Mouse (Mus musculus) cerebral cortex, adult 2 months (tissue): ENCODE results near the gene Inava.

Experiments used
- WGBS: fragments of 180-500 bp; shearing (Covaris S2); methylation state at CpG from one replicate; pipeline ENCODE4 v1.1.7; 2018; 5-methylcytosine and 5-hydroxymethylcytosine counted together

The Inava gene

DNA sequence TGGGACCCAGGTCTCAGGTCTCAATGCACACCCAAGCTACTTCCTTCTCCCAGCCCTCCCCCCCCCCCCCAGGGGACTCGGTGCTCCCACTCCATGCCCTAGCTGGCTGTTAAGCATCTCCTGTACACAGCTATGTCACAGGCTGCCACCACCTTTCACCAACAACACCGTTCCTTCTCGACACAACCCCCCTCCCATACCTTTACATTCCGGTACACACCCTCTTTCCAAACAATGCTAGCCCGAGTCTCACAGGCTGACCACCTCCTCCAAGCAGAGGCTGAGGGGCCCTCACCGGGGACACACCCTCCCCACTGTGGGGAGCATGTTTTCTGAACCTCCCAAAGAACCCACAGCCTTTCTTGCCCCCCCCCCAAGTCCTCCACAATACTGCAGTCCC, 2.5 kb downstream of the Inava start:
- WGBS, result 41% methylated on average over 6 of the region's 6 CpGs

DNA sequence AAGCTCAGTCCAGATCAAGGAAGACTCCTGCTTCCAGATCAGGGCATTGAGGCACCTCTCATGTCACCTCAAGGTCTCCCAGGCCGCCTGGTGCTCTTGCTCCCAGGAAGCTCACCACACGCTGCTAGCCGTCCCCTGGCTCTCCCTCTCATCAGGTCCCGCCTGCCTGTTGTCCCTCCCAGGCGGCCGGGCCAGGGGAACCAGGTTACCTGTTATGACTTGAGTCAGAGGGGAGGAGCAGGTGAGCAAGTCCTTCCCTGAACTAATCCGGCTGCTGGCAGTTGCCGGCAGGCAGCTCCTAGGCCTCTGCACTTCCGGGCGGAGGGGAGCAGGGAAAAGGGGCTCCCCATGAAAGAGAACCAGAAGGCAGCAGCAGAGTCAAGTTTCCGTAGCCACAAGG, 3.9 kb downstream of the Inava start:
- WGBS, result 90% methylated on average over 11 of the region's 11 CpGs

DNA sequence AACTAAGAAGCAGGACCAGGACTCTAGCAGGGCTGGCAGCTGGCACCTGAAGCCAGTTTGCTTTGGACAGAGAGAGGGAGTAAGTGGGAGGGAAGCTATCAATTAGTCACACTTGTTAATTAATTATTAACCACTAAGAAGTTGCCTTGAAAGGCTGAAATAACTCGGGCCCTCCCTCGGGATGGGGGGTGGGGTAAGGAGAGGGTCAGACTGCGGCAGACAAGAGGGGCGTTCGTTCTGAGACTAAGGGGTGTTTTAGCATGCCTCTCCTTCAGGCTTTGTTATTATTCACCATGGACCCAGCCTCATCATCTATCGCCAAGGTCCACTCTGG, 5.1 kb downstream of the Inava start:
- 63% methylated on average over 6 of the region's 6 CpGs for WGBS

DNA sequence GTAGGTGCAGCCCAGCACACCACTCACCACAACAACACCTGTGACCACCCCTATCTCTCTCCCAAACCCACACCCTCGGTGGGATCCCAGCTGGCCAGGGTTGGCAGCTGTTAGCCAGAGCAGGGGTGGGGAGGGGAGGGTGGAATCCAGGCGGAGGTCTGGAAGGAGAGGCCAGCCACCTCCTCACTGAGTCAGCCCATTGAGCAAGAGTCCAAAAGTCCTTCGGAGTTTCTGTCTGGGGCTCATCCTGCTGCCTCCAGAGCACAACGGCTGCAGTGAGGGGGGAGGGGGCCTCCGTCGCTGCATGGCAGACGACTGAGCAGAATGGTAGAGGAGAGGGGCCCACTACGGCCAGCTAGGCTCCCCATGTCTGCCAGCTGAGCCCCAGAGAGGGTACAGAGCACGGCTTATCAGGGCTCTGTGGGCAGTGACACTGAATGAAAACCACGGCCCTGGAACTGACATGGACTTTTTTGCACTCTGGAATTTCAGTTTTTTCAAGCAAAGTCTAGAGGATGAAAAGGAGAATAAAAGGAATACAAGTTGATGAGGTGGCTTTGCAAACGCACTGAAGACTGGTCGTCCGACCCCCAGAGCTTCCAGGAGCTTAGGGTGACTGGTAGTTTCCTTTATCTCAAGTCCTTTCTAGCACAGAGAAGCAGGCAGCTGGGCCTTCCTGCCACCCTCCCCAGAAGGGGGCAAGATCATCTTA, 5.6 kb downstream of the Inava start:
- 53% methylated on average over 13 of the region's 13 CpGs for WGBS

DNA sequence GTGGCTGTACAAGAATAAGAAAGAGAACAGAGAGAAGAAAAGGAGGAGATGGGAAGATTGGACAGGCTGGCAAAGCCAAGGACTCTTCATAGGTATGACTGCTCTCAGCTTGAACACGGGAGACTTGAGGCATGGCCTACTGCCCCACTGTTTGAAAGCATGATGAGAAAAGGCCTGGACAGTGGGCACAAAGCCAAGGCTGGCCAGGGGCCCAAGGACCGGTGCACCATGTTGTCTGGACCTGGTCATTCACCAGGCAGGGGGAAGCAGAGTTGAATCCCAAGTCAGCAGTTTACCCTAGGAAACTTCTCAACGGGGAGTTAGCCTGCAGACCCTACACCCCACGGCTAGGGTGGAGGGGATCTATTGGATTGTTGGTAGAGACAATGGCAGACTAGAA, 6.2 kb downstream of the Inava start:
- 60% methylated on average over 4 of the region's 4 CpGs for WGBS

DNA sequence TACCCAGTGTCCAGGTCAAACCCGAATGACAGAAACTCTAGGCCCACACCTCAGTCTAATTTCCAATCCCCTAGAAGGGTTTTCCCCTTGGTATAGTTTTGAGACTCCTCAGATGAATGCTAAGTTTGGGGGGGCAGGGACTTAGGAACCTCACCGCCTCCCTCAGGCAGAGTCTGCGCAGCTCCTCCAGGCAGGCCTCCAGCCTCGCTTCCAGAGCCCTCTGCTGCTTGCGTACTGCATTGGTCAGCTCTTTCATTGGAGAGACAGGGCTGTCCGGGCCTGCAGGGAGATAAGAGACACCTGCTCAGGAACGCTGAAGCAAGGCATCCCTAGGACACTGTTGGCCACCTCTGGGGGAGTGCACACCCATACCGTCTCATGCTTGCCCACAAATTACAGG, 7.4 kb downstream of the Inava start:
- WGBS, result 95% methylated on average over 8 of the region's 8 CpGs

DNA sequence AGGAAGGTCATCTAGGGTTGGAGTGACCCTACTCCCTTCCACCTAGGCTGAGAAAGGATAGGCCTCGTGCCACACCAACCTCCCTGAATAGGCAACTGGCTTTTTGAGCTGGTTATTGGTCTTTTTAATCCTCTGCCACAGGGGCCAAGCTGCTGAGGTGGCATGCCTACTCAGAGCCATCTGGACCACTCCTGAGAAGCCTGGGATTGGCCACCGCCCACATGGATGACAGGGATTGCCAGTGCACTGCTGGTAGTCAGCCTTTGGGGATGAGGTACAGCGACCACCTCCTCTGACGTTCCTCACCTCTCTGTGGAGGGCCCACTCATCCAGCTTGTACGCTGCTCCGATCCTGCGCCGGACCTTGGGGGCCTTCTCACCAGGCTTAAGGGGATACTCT, 8.2 kb downstream of the Inava start:
- WGBS, result 90% methylated on average over 8 of the region's 8 CpGs

DNA sequence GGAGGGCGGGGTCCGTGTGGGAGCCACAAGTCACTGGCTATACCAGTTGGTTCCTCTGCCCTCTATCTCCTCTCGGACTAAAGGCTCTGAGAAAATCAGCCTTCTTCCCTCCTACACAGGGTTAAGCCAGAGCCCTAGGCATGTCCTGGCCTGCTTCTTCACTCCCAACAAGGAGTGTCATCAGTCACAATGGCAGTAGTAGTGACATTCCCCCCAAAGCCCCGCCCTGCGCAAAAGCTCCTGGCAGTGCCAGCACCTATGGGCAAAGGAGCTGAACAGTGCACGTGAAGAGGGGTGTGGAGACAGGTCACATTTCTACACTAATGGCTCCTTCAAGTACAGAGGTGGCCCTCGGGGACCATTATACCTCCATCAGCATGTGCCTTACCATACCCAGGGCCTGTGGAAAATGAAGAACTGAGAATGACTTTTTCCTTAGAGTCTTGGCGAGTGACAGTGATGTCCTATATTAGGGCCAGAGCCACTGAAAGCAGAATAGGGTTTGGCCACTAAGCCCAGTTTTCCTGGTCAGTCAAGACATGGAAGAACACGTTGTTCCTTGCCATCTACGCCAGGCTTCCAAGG, 10.2 kb downstream of the Inava start:
- WGBS, result 91% methylated on average over 10 of the region's 10 CpGs

DNA sequence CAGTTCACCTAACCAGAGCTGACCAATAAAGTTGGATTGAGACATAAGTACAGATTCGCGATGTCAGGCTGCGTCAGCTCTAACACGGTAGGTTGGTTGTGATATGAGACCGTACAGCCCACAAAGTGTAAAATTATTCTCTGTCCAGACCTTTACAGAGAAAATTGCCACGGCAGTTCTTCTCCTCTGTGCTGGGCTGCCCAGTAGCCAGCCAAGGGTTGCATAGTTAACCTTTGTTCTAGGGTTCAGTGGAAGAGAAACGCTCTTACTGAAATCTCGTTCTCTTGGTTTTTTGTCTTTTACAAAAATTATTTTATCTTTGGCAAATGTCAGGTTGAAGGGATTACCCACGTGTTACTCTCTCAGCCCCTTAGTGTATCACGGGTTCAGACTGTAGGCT, 11.7 kb downstream of the Inava start:
- WGBS, result 87% methylated on average over 10 of the region's 10 CpGs

DNA sequence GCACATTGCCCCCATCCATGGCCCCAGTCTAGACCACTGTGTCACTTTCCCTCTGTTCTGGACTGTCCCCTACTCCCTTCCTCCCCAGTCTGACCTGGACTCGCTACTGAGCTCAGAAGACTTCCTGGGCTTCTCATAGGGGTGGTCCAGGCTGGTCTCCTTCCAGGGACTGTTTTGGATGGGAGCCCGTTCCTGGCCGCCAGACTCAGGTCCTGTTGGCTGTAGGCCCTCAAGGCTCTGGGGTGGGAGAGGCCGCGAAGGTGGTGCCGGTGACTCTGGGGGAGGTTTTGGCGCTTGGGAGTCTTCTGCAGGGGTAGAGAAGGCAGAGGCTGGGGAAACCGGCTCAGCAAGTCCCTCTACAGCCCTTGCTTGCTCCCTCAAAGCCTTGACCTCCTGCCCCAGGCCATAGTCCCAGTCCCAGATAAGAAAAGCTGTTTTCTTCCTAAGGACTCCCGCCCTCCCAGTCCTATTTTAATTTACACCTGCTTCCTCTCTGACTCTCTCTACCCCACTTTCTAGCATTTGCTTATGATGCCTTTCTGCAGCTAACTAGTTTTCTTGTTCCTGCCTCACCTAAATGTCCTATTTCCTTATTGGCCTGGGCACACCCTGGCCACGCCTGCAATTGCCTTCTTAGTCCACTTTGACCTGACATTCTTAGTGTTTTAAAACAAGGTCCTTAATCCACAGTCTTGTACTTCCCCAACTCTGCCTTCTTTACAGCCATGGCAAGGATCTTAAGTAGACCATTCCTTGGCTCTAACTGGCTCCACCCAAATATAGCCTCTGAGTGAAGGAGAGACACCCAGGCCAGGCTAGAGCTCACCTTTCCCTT, 13.8 kb downstream of the Inava start:
- WGBS, result 77% methylated on average over 10 of the region's 10 CpGs

DNA sequence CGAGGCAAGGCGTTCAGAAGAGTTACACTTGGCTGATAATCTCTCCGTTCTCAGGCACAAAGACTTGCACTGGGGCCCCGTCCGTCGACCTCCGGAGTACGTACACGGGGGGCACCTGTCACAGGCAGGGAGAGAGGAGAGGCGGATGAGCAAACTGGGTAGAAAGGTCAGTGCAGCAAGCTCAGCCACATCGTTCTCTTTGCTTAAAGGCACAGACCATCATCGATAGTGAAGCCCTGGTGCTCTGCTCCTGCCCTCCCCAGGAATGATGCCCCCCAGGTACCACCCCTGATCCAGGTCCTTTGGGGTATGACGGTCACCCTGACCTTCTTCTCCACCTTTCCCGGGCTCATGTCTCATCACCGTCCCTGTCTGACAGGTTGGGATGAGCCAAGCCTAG, 19.8 kb downstream of the Inava start:
- WGBS, result 79% methylated on average over 15 of the region's 15 CpGs

DNA sequence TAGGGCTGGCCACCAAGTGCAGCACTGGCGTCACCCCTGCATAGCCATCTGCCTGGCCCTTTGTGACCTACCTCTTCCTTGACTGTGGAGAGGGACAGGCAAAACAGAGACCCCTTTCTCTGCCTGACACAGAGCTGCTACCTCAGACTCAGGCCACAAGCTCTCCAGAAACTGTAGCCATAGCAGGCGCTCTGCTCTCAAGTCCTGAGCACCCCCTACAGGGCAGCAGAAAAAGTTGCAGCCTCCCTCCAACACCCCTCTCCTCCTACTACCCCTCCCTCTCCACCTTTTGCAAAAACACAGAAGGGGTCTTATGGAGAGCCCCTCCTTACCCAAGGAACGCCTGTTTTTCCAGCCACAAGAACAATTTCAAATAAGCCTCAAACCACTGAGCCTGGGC, 21.3 kb downstream of the Inava start, which contains the start of gene Mroh3:
Mroh3 (minus strand) TSS at position 26 of the 400 bp plus-strand sequence.
- 46% methylated on average over 3 of the region's 3 CpGs for WGBS

DNA sequence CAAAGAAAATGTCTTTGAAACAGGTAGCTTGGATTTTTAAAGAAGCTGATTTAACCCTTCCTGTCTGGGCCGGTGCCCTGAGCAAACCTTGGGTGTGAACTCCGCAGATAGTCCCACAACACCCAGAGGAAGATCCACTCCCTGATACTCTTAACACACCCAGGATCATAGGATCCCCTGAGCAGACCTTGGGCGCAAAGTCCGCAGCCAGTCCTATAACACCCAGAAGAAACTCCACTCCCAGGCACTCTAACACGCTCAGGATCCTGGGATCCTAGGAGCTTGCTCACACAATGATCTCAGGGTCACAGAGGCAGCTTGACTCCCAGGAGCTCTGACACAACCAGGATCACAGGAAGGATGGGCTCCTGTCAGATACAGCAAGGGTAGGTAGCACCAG, 44.0 kb downstream of the Inava start:
- 93% methylated on average over 5 of the region's 5 CpGs for WGBS

DNA sequence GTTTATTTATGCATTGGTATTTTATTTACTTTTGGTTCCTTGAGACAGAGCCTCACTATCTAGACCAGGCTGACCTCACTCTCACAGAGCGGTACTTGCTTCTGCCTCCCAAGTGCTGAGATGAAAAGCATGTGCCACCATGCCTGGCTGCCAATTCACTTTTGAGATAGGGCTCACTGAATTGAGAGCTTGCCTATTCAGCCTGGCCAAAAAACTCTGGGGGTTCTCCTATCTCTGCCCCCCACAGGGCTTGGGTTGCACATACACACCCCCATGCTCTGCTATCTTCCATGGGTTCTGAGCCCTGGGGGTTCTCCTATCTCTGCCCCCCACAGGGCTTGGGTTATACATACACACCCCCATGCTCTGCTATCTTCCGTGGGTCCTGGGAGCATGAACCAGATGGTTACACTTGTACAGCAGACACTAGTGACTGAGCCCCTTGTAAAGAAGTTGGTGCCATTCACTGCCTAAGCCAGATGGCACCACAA, 54.5 kb downstream of the Inava start:
- WGBS, result 31% methylated on average over 2 of the region's 2 CpGs

DNA sequence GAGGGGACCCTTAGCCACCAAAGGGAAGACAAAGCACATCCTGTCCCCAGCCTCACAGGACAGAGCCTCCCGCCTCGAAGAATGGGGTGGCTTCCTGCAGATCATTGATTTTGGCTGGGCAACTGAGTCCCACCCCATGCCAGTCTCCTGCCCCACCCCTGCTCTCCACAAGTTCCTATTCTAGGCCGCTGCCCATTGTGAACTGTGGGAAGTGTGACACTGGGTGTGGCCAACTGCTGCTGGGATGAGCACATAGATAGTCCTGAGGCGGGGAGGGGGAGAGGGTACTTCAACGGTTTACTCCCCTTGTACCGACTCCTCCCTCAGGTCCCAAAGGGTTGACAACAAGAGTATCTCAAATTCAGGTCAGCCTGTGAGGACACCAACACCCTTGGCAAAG, 55.3 kb downstream of the Inava start:
- WGBS, result 44% methylated on average over 6 of the region's 6 CpGs

DNA sequence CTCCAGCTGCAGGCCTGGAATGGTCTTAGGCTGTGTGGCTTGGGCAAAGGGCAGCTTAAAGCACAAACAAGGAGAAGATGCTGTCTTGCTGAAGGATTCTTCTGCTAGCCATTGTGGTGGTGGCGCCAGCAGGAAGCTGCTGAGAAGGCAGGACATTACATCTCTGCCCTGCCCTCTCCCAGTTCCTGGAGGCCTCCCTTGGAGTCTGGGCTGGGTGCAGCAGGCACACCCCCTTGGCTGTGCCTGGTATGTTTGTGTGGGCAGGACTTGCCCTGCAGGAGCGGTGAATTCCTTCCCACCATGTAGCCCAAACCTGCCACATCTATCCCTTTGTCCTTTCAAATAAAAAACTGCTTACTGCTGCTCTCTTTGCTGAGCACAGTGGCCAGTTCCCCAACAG, 57.0 kb downstream of the Inava start:
- 57% methylated on average over 2 of the region's 2 CpGs for WGBS

DNA sequence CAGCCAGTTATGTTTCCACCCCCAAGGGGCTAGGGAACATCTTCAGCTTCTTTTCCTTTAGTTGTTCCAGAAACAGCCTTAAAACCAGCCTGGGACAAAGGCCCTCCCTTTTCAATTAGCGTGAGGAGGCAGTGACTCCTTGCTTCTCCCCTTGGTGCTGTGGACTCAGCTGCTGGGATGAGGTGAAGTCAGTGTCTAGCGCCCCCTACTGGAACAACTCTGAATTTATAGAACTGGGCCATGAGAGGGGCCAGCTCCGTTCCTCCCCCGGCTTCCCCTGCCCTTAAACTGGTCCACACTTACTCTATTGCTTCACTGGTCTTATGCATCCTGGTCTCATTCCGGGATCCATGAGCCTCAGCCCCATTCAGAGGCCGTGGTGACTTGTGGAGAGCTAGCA, 58.9 kb downstream of the Inava start:
- WGBS, result 30% methylated on average over 6 of the region's 6 CpGs

DNA sequence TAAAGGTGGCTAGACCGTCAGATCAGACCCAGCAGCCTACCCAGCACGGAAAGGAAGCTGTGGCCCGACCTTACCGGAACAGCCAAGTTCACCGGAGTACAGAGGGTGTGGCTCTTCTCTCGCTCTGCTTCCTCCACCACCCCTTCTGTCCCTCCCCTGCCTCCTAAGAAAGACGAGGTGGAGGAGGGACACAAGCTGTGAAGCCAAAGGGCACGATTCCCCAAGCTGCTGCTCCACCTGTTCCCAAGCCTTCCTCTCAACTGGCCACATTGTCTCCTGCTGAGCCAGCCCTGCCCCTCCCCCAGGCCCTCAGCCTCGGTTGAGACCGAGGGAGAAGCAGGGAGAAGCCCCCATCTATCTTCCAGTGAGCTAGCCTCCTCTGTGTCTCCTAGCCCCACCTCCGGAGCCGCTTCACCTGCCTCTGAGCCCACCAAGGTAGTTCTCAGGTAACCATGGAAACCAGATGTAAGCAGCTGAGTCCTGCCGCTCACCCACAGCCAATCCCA, 59.9 kb downstream of the Inava start:
- 34% methylated on average over 13 of the region's 13 CpGs for WGBS

DNA sequence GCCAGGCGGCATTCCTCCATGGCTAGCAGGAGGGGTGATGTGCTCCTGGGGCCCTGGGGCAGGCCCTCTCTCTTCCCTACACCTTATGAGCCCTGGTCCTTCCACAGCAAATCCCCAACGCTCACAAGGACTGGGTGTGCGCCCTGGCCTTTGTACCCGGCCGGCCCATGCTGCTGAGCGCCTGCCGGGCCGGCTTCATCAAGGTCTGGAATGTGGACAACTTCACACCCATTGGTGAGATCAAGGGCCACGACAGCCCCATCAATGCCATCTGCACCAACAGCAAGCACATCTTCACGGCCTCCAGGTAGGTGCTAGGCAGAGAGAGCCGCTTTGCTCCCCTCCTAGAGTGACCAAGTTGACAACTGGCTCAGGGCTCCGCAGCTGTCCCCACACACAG, 61.4 kb downstream of the Inava start:
- 81% methylated on average over 12 of the region's 12 CpGs for WGBS

DNA sequence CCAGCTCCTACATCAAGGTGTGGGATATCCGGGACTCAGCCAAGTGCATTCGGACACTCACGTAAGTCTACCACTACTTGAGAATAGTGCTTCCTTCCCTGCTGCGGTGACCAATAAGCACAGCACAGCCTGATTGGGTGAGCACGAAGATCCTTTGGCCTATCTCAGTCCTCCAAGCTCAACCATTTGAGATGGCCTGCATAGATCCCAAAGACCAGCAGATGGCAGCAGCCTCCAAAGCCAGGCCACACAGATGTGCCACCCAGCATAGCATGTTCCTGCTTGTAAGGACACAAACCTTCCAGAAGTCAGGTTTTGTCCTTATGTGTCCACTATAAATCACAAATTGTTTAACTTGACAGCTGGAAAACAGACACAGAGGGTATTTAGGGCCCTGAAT, 64.0 kb downstream of the Inava start:
- 8% methylated on average over 5 of the region's 5 CpGs for WGBS

DNA sequence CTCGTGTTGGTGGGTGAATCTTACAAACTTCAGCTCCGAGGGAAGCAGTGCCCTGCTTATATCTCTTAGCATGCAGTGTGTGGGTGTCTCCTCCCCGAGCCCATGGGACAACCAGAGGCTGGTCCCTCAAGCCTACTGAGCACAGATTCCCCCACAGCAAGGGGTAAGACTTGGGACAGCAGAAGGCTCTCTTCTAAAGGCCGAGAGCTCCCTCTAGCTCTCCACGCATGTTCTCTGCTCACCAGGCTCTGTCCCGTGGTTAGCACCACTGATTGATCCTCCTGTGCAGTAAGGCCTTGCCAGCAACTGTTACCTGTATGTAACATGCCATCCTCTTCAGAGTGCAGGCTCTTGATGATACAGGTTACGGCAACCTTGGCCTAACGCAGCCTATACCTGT, 66.4 kb downstream of the Inava start:
- 43% methylated on average over 8 of the region's 8 CpGs for WGBS

DNA sequence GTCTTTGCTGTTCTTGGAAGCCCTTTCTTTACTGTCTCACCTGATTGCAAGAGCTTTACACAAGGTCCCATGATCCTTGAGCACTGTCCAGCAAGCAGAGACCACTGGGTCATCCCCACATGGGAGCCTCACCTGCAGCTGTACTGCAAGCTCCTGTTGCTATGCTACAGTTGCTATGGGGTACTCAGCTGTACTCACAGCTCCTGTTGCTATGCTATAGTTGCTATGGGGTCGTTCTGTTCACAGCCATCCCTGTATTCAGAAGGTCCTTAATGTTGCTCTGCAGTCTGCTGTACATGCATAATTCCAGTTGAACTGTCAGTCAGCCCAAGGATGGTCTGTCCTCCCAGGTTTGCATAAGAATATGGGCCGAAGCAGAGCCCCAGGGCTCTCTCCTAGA, 68.6 kb downstream of the Inava start:
- WGBS, result 50% methylated on average over 2 of the region's 2 CpGs
